Mouse (Mus musculus) common myeloid progenitor, adult 5-6 weeks (primary cell): Measurements from ENCODE around the gene Trim63. TPM values are rescaled to one million over a fixed set of nuclear protein-coding genes. Genes with fewer than 3 reads are reported as not detected.
A peak's percentile ranks its signal among the peaks of the same experiment; 100 is the strongest.

Source experiments
- ATAC-seq: replicated peaks from 2 replicates; pipeline ENCODE4 v1.8.0; 2016; ENCODE audit warnings: low read depth, mild to moderate bottlenecking, moderate TSS enrichment, inconsistent platforms; ENCODE audit not compliant: poor library complexity, severe bottlenecking
- total RNA-seq: library from RNA; stranded (forward); fragments of 200-1000, 187-1606 nt; gene quantifications from 2 replicates; pipeline ENCODE4 v1.2.3, GENCODE M21; 2017

Trim63 gene
- total RNA-seq, 1 experiment from 2014 or later: not detected

GRCm38 (mm10) chr4:134359649-134360048, 44.7 kb downstream of the Trim63 start:
- ATAC-seq: no peak

- ATAC-seq: no peak
Measured at GRCm38 (mm10) chr4:134361215-134361614, 46.3 kb downstream of the Trim63 start.

GRCm38 (mm10) chr4:134362124-134362523, 47.2 kb downstream of the Trim63 start:
- peak; percentile 5; the same call in 1 of the 2 replicates for ATAC-seq

GRCm38 (mm10) chr4:134362586-134362985, 47.7 kb downstream of the Trim63 start:
- ATAC-seq: peak; percentile 94

- 0 out of 2 replicates have a peak, but pooled peaks have one; percentile 16 for ATAC-seq
Measured at GRCm38 (mm10) chr4:134365280-134365679, 50.4 kb downstream of the Trim63 start.

- 0 out of 2 replicates have a peak, but pooled peaks have one; percentile 9 for ATAC-seq
Measured at GRCm38 (mm10) chr4:134370649-134371221, 55.8 kb downstream of the Trim63 start.

GRCm38 (mm10) chr4:134371316-134371855, 56.5 kb downstream of the Trim63 start:
- no peak for ATAC-seq

GRCm38 (mm10) chr4:134372294-134372747, 57.4 kb downstream of the Trim63 start:
- ATAC-seq: peak; percentile 90

- no peak for ATAC-seq
Measured at GRCm38 (mm10) chr4:134373295-134373694, 58.4 kb downstream of the Trim63 start.

- no peak for ATAC-seq
Measured at GRCm38 (mm10) chr4:134374306-134374705, 59.4 kb downstream of the Trim63 start.

GRCm38 (mm10) chr4:134378089-134378615, 63.2 kb downstream of the Trim63 start:
- ATAC-seq: no peak

Other genes with a start within 250 kb of the Trim63 start
- gene Cd52, start 220.0 kb upstream of the Trim63 start, total RNA-seq: 215 and 234 TPM in 2 replicates
- gene Ubxn11, start 212.6 kb upstream of the Trim63 start, total RNA-seq: 10.6 and 13.3 TPM in 2 replicates
- 165 and 201 TPM in 2 replicates for gene Sh3bgrl3, start 186.3 kb upstream of the Trim63 start, total RNA-seq
- gene Cep85, start 128.0 kb upstream of the Trim63 start, total RNA-seq: 25.2 and 51.2 TPM in 2 replicates
- not detected in 2 replicates for gene Gm7534, start 112.1 kb upstream of the Trim63 start, total RNA-seq
- not detected in 2 replicates for gene Catsper4, start 87.7 kb upstream of the Trim63 start, total RNA-seq
- not detected in 2 replicates for gene Cnksr1, start 76.7 kb upstream of the Trim63 start, total RNA-seq
- 1.8 TPM in 1 of 2 replicates, not detected in the other for gene E130218I03Rik, start 71.5 kb upstream of the Trim63 start, total RNA-seq
- 8.6 and 13.1 TPM in 2 replicates for gene Zfp593, start 69.5 kb upstream of the Trim63 start, total RNA-seq
- gene Gm30191, start 68.2 kb upstream of the Trim63 start, total RNA-seq: not detected in 2 replicates
- gene Grrp1, start 61.0 kb upstream of the Trim63 start, total RNA-seq: not detected in 2 replicates
- gene Pdik1l, start 27.2 kb upstream of the Trim63 start, total RNA-seq: 27.9 and 36.1 TPM in 2 replicates
- not detected in 2 replicates for gene Slc30a2, start 28.1 kb downstream of the Trim63 start, total RNA-seq
- not detected in 2 replicates for gene Extl1, start 68.7 kb downstream of the Trim63 start, total RNA-seq
- 16.4 and 18.4 TPM in 2 replicates for gene Pafah2, start 81.2 kb downstream of the Trim63 start, total RNA-seq
- gene Stmn1, start 153.2 kb downstream of the Trim63 start, total RNA-seq: 1,614 and 1,654 TPM in 2 replicates
- 10.6 and 12.6 TPM in 2 replicates for gene Paqr7, start 181.6 kb downstream of the Trim63 start, total RNA-seq
- 32.6 and 37.0 TPM in 2 replicates for gene Aunip, start 195.9 kb downstream of the Trim63 start, total RNA-seq
- 46.2 and 52.7 TPM in 2 replicates for gene Mtfr1l, start 220.3 kb downstream of the Trim63 start, total RNA-seq
- 6.5 and 9.7 TPM in 2 replicates for gene Selenon, start 237.0 kb downstream of the Trim63 start, total RNA-seq